Mouse (Mus musculus): ENCODE results near the gene Gpt2. TPM values are rescaled to one million over a fixed set of nuclear protein-coding genes. Genes with fewer than 3 reads are reported as not detected.

The Gpt2 gene
- 10 to 100 TPM; 50.3 to 70.2 TPM for total RNA-seq (2021)
- long read RNA-seq, experiment 1, transcript Gpt2-201 (12 exons, 3,639 nt) = major isoform, 59 of 83 reads
- long read RNA-seq, experiment 1, partial matches to known transcripts = 16 of 83 reads
- long read RNA-seq, experiment 1, other reads (novel, unspliced or antisense) = 8 of 83 reads
- long read RNA-seq, experiment 2, transcript Gpt2-201 (12 exons, 3,639 nt) = major isoform, 51 of 69 reads
- long read RNA-seq, experiment 2, partial matches to known transcripts = 10 of 69 reads
- long read RNA-seq, experiment 2, other reads (novel, unspliced or antisense) = 8 of 69 reads

DNA sequence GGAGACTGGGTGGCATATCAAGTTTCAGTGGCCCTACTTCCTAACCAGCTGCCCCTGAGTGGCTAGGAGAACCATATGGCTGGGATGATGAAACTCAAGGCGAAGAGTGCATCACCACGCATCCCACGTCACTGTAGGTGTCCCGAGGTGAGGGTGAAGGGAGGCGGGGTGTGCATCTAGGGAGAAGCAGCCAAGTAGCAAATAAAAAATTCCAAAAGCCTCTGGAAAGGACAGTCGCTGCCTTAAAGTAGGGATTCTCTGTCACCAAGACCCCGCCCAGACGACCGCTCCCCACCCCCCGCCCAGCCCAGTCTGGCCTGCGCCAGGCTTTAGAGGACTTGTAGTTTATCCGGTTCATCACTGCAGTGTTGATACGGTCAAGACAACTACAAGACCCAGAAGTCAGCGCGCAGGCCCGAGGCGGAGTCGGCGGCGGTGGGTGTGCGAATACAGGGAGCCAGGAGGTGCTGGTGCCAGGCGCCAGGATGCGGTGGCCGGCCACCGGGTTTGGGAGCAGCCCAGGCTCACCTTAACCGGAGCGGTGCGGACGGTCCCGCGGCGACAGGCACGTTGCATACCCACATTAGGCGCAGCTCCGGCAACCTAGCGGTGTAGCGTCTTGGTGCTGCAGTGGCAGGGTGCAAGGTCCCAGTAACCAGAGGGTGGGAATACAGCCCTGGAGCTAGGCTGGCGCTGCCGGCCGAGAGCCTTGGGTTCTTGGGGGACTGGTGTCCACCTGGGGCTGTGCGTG lies at the start of gene Gpt2:
Gene Gpt2 (plus strand): TSS at position 452 of the 751 bp plus-strand sequence.
- peak; percentile 95 to 96 for DNase-seq (ENCODE audit: low spot score in 2 of 2)
- intact Hi-C loops (cut with DNase I) = no loop called here

GRCm38 (mm10) chr8:85444092-85444491 lies 48.3 kb upstream of the Gpt2 start:
- intact Hi-C loops (cut with DNase I) = no loop called here

DNA sequence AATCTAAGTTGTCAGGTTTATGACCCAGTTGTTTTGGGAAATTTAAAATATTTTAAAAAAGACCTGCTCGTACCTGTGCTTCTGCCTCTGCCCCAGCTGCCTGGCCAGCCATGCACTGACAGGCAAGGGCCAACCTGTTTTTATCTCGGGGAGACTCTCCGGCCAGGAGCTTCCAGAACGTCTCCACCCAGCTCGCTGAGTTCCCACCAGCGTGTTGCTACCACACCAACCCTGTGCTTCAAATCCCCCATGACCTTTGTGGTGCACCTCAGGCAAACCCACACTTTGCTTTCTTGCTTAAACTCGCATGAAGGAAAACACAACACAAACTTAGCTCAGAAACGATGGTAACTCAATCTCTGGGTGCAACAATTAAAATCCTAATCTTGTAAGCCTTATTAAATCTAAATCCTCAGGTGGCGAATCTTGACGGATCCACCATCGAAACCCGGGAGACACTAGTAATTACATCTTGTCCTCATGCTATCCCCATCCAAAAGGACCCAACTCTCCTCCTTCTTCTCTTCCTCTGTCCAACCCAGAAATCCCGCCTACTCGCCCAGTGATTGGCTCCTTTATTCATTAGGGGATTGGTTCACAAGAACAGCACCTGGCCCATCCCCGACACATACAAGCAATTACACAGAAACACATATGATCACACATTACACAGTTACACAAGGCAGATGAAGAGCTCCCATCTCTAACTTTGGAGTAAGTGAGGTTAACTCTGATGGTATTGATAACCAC lies 46.3 kb upstream of the Gpt2 start:
- no peak for DNase-seq (ENCODE audit: low spot score in 2 of 2)
- intact Hi-C loops (cut with DNase I) = no loop called here

More at GRCm38 (mm10) chr8:85444092-85444491, 48.3 kb upstream of the Gpt2 start:
- no peak for DNase-seq (ENCODE audit: low spot score in 2 of 2)

DNA sequence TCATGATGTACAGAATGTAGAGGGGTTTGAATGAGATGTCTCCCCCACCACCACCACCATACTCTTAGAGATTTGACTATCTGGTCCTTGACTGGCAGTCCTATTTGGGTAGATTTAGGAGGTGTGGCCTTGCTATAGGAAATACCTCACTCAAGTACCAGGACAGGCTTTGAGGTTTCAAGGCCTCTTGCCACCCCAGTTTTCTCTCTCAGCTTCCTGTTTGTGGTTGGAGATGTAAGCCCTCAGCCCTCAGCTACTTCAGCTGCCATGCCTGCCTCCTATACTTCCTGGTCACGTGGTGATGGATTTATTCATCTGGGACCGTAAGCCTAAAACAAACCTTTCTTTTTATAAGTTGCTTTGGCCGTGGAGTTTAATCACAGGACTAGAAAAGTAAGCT lies 42.0 kb upstream of the Gpt2 start:
- DNase-seq (ENCODE audit: low spot score in 2 of 2) = no peak
- intact Hi-C loops (cut with DNase I) = no loop called here

DNA sequence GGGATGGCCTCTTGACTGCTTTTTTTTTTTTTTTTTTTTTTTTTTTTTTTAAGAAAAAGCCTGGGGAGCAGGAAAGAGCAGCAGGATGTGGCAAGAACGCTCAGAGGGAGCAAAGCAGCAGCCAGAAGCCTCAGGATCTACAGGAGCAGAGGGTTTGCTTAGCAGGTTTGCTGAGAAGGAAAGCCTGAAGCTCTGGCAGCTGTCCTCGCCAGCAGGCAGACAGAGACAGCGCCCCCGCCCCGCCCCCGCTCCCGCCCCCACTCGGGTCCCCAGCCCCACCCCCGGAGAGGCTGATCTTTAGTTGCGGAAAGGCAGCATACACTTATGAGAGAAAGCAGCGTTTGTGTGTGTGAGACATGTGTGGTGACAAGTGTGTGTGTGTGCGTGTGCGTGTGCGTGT lies 40.0 kb upstream of the Gpt2 start:
- intact Hi-C loops (cut with DNase I) = no loop called here
- DNase-seq (ENCODE audit: low spot score in 2 of 2) = peak in 1 of 2 experiments; percentile 27

- intact Hi-C loops (cut with DNase I) = no loop called here
- peak in 1 of 2 experiments; percentile 16 for DNase-seq (ENCODE audit: low spot score in 2 of 2)
Measured at GRCm38 (mm10) chr8:85453256-85453655, 39.1 kb upstream of the Gpt2 start.

DNA sequence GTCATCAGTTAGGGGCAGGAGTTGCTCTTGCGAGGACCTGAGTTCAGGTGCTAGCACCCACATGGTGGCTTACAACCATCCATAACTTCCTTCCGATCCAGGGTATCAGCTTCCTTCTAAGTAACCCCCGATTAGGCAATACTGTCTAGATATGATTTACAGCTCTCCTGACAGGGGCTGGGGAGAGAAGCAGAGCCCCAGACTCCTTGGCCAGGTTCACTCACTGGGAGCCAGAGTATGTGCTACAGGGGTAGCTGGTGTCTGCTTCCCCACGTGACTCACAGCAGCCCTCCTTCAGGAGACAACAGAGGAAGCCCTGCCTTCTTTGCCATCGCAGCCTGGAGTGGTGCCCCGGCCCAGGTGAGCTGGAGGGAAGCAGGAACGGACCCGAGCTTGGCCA lies 37.6 kb upstream of the Gpt2 start:
- intact Hi-C loops (cut with DNase I) = loop anchor here (5.0 kb wide), 1 partner anchor 213 kb away; no protein-coding TSS in a partner anchor
- DNase-seq (ENCODE audit: low spot score in 2 of 2) = no peak

DNA sequence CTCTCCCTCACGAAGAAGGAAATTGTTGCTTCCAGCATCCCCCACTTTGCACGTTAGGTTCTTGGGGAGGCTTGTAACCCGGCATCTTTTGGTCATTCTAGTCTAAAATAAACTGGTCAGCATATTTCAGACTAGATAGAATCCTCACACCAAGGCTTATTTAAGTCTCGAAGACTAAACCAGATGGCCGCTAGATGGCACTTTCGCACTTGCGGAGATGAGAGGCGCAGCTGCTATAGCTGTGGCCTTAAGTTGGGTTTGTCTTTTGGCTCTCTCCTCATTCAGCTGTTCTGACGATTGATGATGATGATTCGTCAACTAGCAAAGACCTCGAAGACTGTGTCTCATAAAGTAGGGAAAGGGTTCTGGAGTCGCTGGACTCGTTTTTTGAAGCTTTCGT lies 35.8 kb upstream of the Gpt2 start:
- DNase-seq (ENCODE audit: low spot score in 2 of 2) = peak; percentile 78 to 82
- intact Hi-C loops (cut with DNase I) = loop anchor here (2.0 to 5.0 kb wide), 2 partner anchors 72 to 211 kb away; no protein-coding TSS in a partner anchor

DNA sequence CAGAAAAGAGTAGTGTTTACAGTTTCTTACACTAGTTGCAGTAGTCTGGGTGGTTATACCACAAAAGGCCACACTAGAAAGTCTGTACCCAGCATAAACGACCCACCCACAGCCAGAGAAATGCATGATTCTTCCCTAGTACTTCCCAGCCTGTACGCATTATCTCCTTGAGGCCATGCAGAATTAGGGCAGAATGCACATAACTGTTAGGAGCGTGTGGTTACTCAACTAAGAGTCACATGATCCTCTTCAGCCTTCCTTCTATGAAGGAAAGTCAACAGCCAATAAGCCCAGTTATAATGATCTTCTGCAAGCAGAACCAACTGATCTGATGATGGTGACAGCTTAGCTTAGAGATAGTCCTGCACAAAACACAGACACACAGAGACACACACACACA lies 32.8 kb upstream of the Gpt2 start:
- no peak for DNase-seq (ENCODE audit: low spot score in 2 of 2)
- intact Hi-C loops (cut with DNase I) = loop anchor here (5.0 kb wide), 1 partner anchor 208 kb away; no protein-coding TSS in a partner anchor

DNA sequence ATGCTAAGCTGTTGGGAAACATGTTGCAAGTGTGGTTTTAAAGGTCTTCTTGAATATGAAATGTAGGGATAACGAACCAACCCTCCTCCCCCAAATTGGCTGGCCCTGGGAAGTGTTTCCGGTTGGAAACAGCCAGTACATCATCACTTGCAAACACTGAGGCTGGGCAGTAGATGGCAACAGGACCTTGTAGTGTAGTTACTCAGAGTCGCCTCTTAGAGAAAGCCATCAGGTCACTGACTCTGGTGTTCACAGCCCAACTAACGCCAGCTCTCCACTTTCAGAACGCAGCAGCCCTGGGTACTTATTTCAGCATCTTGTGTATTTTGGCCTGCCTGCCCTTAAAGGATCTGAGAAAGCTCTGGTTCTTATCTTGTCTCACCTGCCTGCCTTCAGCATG lies 31.6 kb upstream of the Gpt2 start:
- intact Hi-C loops (cut with DNase I) = loop anchor here (5.0 kb wide), 1 partner anchor 1126 kb away; no protein-coding TSS in a partner anchor
- peak in 1 of 2 experiments; percentile 23 for DNase-seq (ENCODE audit: low spot score in 2 of 2)

GRCm38 (mm10) chr8:85461377-85461776 lies 31.0 kb upstream of the Gpt2 start:
- DNase-seq (ENCODE audit: low spot score in 2 of 2) = no peak
- intact Hi-C loops (cut with DNase I) = loop anchor here (5.0 kb wide), 1 partner anchor 1126 kb away; no protein-coding TSS in a partner anchor

DNA sequence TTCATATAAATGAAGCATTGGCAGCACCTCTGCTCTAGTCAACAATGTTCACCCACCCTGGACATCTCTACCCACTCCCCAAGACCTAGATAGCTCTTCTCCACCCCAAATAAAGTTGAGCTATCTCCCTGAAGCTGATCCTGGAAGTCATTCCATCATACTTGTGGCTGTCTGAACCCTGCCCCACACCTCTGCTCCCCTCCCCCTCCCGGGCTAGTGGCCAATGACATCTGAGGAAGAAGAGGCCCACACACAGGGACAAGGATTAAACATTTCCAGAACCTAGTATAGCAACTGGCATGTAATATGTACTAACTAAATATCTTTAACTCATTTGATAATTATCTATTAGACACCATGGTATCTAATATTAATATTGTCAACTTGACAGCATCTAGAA lies 29.9 kb upstream of the Gpt2 start:
- DNase-seq (ENCODE audit: low spot score in 2 of 2) = no peak
- intact Hi-C loops (cut with DNase I) = loop anchor here (5.0 kb wide), 1 partner anchor 1125 kb away; no protein-coding TSS in a partner anchor

DNA sequence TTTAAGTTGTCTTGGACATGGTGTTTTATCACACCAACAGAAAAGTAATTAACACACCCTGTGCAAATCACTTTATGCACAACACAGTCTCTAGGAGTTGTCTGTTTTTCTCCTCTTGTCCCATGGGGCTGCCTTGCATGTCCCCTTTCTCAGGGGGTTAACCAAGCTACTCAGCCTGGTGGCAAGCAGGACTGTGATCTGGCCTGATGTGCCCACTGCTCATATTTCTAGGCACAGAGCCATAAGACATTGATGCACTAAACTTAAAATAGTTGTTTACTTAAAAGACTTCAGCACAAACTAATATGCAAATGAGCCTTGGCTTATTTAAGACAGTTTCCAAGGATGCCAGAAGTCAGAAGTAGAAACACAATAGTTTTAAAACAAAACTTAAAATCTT lies 28.1 kb upstream of the Gpt2 start:
- no peak for DNase-seq (ENCODE audit: low spot score in 2 of 2)
- intact Hi-C loops (cut with DNase I) = loop anchor here (5.0 kb wide), 1 partner anchor 1123 kb away; no protein-coding TSS in a partner anchor

DNA sequence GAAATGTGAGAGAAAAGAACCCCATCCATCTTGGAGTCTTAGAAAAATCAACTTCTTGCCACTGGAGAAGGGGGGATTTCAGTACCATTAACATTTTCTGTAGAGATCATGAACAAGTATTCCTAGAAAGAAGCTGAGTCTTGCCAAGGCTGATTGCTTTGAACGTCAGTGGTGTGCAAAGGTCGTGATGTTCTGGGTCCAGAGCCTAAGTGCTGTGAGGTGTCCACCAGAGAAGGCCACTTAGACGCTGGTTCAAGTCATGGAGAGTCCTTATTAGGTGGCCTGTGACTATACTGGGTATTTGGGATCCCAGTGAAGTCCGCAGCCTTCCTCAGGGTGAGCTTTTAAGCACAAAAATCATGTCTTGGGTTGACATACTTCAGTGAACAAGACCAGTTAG lies 26.3 kb upstream of the Gpt2 start:
- no peak for DNase-seq (ENCODE audit: low spot score in 2 of 2)
- intact Hi-C loops (cut with DNase I) = no loop called here

- DNase-seq (ENCODE audit: low spot score in 2 of 2) = no peak
- intact Hi-C loops (cut with DNase I) = no loop called here
Measured at GRCm38 (mm10) chr8:85470753-85471152, 21.6 kb upstream of the Gpt2 start.

- intact Hi-C loops (cut with DNase I) = no loop called here
- DNase-seq (ENCODE audit: low spot score in 2 of 2) = no peak
Measured at GRCm38 (mm10) chr8:85472800-85473199, 19.6 kb upstream of the Gpt2 start.

GRCm38 (mm10) chr8:85473246-85473645 lies 19.1 kb upstream of the Gpt2 start:
- intact Hi-C loops (cut with DNase I) = no loop called here

DNA sequence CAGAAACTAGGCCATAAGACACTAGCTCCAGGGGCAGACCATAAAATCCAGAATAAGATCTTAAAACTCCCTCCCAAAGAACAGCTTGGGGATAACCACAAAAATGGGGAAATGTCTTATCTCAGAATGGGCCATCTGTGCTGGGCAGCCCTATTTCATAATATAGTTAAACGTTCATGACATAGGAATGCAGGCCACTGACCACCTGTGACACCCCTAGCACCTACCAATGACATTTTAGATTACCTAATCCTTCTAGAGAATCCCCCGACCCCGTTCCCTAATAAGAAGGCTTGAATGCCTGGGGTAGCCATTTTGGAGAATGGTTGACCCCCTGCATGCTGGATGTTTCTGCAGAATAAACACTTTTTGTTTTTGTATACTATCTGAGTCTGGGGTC lies 17.5 kb upstream of the Gpt2 start:
- DNase-seq (ENCODE audit: low spot score in 2 of 2) = no peak
- intact Hi-C loops (cut with DNase I) = no loop called here

More at GRCm38 (mm10) chr8:85473246-85473645, 19.1 kb upstream of the Gpt2 start:
- DNase-seq (ENCODE audit: low spot score in 2 of 2) = no peak

DNA sequence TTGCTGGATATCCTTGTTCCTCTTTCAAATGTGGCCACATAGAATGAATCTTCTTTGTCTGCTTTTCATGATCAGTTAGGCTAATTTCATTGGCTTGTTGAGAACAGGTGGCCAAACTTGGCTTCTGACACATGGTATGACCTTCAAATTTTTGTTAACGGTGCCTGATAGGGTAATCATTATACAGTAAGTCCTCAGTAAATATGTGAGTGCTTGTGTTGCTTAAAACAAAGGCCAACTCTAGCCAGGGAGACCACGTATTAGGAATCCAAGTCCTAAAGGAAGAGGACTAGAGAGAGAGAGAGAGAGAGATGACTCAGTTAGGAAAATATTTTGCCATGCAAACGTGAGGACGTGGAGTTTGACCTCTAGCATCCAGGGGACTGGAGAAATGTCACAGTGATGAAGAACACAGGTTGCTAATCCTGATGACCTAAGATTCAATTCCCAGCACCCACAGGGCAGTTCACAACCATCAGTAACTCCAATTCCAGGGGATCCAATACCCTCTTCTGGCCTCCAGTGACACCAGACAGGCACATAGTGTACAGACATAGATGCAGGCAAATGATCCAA lies 15.3 kb upstream of the Gpt2 start:
- intact Hi-C loops (cut with DNase I) = no loop called here
- no peak for DNase-seq (ENCODE audit: low spot score in 2 of 2)
